Mouse (Mus musculus): ENCODE measurements around the gene Fem1b.

- no peak for TF ChIP-seq MAX (IDR thresholded peaks at IDR 0.05; ENCODE audit: low read depth)
- no peak for TF ChIP-seq USF1 (IDR thresholded peaks at IDR 0.05; ENCODE audit: low read depth)
- TF ChIP-seq POLR2A (IDR thresholded peaks at IDR 0.05; ENCODE audit: insufficient read length, low read depth) = no peak
- TF ChIP-seq SRF (IDR thresholded peaks at IDR 0.05; ENCODE audit: control insufficient read depth, insufficient read length, low read depth) = no peak
- no peak for TF ChIP-seq TCF3 (IDR thresholded peaks at IDR 0.05; ENCODE audit: insufficient read length, low read depth)
- no peak for TF ChIP-seq TCF12 (IDR thresholded peaks at IDR 0.05; ENCODE audit: insufficient read depth, poor library complexity, severe bottlenecking)
- TF ChIP-seq CEBPB (IDR thresholded peaks at IDR 0.05; ENCODE audit: insufficient read depth, poor library complexity, severe bottlenecking) = no peak
- no peak for TF ChIP-seq MYOD1 (IDR thresholded peaks at IDR 0.05; ENCODE audit: control insufficient read depth in 1 of 3, insufficient read length in 2 of 3, low read depth in 2 of 3)
- no peak for TF ChIP-seq E2F4 (IDR thresholded peaks at IDR 0.05; ENCODE audit: insufficient read depth)
- no peak for TF ChIP-seq MYOG (IDR thresholded peaks at IDR 0.05; ENCODE audit: control insufficient read depth in 1 of 3, insufficient read depth in 1 of 3, insufficient read length in 2 of 3, low read depth in 2 of 3)
- no peak for TF ChIP-seq POLR2AphosphoS2 (IDR thresholded peaks at IDR 0.05; ENCODE audit: insufficient read length, low read depth)
These were observed 36.0 kb upstream of the Fem1b start for GRCm38 (mm10) chr9:62847694-62848093.
